Mouse (Mus musculus) T-helper 2 cell (primary cell): ENCODE results near the gene Rgs12.

Source experiments
- in situ Hi-C: fragments of 300-600 bp; cut with MboI, MseI; formaldehyde crosslinking; loops from one replicate; pipeline ENCODE4 v1.15.1; 2025; ENCODE audit warnings: high pct_unique_total_duplicates

Gene Rgs12

GRCm38 (mm10) chr5:35070953-35071352 is 121.7 kb downstream of the Rgs12 start:
- in situ Hi-C loops: loop anchor here (5.0 kb wide), 1 partner anchor 81 kb away; no protein-coding TSS in a partner anchor

GRCm38 (mm10) chr5:35071855-35072254 is 122.6 kb downstream of the Rgs12 start:
- in situ Hi-C loops: loop anchor here (5.0 kb wide), 1 partner anchor 80 kb away; no protein-coding TSS in a partner anchor

- in situ Hi-C loops: loop anchor here (5.0 kb wide), 1 partner anchor 79 kb away; no protein-coding TSS in a partner anchor
Observed at GRCm38 (mm10) chr5:35073235-35073634, 124.0 kb downstream of the Rgs12 start.

DNA sequence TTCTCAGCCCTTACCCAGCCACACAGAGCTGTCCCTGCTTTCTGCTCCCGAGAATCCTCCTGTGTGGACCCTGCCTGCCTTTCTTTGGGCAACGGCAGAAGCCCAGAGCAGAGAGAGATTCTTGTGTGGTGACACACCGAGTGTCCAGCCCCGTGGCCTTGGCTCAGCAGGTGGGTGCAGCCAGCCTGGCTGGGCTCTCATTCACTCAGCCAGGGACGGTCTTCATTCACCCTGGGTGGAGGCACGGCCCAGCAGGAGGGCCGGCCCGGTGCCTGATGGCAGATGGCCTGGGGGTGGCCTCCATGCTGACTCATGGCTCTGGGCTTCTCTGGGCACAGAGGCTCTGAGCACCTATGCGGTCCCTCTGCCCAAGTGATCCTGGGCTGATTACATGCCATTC is 124.7 kb downstream of the Rgs12 start:
- in situ Hi-C loops: loop anchor here (5.0 kb wide), 1 partner anchor 78 kb away; no protein-coding TSS in a partner anchor

- in situ Hi-C loops: no loop called here
Observed at GRCm38 (mm10) chr5:35076369-35076768, 127.1 kb downstream of the Rgs12 start.

DNA sequence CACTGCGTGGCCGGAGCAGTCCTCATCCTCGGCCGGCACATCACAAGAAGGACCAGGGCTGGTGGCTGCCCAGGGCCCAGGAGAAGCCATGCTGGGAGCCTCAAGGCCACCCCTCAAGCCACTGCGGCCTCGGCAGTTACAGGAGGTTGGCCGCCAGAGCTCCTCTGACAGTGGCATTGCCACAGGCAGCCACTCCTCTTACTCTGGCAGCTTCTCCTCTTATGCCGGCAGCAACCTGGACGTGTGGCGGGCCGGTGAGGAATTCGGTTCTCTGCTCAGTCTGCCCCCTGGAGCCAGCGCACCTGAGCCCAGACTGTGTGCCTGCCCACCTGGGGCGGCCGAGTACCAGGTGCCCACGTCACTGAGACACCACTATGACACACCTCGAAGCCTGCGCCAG is 129.9 kb downstream of the Rgs12 start:
- in situ Hi-C loops: no loop called here

DNA sequence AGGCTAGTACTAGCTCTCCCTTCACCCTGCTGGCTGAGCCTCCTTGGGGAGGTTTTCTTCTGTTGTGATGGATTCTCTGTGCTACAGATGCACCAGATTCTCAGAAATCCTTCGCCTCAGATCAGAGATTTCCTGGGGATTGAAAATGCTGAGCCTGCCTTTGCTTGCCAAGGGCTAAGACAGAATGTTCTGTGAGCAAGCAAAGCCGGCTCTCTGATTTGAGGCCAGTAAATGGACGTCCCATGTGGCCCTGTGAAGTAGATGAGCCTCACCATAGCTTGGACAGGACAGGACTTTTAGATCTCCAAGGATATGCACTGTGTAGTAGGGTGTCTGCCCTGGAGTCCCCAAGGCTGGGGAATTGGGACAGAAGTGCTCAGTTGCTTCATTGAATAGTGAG is 135.7 kb downstream of the Rgs12 start:
- in situ Hi-C loops: no loop called here

DNA sequence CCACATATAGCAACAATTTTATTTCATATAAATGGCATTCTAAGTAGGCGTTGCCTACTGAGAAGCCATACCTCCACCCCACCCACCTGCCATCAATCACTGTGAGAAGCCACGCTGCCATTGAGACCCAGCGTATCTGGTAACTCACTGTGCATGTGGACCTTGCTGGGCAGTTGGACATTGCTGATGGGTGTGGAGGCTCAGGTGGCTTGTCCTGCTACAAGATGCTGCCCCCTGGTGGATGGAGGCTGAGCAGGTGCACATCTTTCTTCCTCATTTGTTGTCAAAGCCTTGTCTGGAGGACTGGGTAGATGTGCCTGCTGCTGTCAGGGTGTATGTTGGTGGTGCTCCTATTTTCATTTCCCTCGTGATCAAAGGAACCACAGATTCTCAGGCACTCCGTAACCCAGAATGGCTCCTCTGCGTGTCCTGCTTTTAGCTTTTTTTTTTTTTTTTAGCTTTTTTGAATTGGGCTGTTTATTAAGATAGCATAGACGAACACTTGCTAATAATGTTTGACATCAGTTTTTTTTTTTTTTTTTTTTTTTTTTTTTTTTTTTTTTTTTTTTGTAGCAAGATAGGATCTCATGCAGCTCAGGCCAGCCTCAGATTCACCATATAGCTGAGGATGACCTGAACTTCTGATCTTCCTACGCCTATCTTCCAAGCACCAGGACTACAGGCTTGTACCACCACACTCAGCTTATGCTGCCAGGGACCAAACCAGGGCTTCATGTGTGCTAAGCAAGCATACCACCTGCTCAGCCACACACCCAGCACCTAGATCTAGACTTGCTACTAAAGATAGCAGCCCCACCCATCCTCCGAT is 139.8 kb downstream of the Rgs12 start:
- in situ Hi-C loops: no loop called here
